Mouse (Mus musculus): ENCODE measurements around the gene Gstt3.

DNA sequence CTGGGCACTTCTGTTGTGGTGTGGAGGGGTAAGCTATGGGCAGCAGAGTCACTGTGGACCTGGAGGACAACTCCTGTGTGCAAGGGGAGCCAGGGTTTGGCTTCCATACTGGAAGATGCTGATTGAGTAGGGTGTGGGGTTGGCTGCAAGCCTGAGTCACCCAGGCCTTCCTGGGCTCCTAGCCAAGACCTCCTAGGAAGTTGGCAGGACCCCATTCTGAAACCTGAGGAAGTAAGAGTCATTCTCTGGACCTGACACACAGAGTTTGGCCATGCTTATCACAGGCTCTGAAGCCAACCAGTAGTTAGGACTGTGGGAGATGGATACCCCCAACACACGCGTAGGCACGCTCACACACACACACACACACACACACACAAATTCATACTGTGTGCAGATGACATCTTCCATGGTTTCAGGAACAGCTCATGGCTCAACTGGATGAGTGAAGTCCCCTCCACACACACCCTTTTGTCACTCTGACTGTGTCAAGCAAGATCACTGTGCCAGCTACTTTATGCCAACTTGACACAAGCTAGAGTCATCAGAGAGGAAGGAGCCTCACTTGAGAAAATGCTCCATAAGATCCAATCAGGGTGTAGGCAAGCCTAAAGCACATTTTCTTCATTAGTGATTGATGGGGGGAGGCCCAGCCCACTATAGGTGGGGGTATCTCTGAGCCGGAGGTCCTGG lies 46.6 kb upstream of the Gstt3 start:
- TF ChIP-seq CTCF (IDR thresholded peaks at IDR 0.05; ENCODE audit: low read depth) (no peak), EP300 (optimal IDR thresholded peaks at IDR 0.05) (no peak)
